Mouse (Mus musculus) neural tube, embryonic 13.5 days (tissue): ENCODE results near the gene Smg6. TPM values are rescaled to one million over a fixed set of nuclear protein-coding genes. Genes with fewer than 3 reads are reported as not detected.
A peak's percentile ranks its signal among the peaks of the same experiment; 100 is the strongest.
"Not testable (repeated sequence)": the region's sequence is repeated elsewhere in the genome, so short reads cannot be mapped to it uniquely, and the experiment has no call there.

ENCODE experiments used
- ATAC-seq: fragments of 200-750 bp; cut with Nextera tagmentation; 2 replicates; pipeline ENCODE4 v1.8.0; 2017; ENCODE audit warnings: low read depth, mild to moderate bottlenecking, moderate TSS enrichment, moderate library complexity
- H3K27ac ChIP-seq: fragments of 300-500 bp; sonication (generic); replicated peaks from 2 replicates; pipeline ENCODE4 v1.5.1; 2015; ENCODE audit warnings: moderate library complexity, mild to moderate bottlenecking, inconsistent platforms
- H3K27me3 ChIP-seq: fragments of 300-500 bp; sonication (generic); 2 replicates; pipeline ENCODE4 v1.6.1; 2015; ENCODE audit warnings: mild to moderate bottlenecking, inconsistent platforms
- H3K36me3 ChIP-seq: fragments of 300-500 bp; sonication (generic); 2 replicates; pipeline ENCODE4 v1.6.1; 2015; ENCODE audit warnings: mild to moderate bottlenecking, inconsistent platforms
- H3K4me1 ChIP-seq: fragments of 300-500 bp; sonication (generic); replicated peaks from 2 replicates; pipeline ENCODE4 v1.6.1; 2015; ENCODE audit warnings: inconsistent platforms
- H3K4me2 ChIP-seq: fragments of 300-500 bp; sonication (generic); 2 replicates; pipeline ENCODE4 v1.6.1; 2015; ENCODE audit warnings: inconsistent platforms, mild to moderate bottlenecking, moderate library complexity
- H3K4me3 ChIP-seq: fragments of 300-500 bp; sonication (generic); 2 replicates; pipeline ENCODE4 v1.5.1; 2015; ENCODE audit warnings: mild to moderate bottlenecking, inconsistent platforms
- H3K9ac ChIP-seq: fragments of 300-500 bp; sonication (generic); 2 replicates; pipeline ENCODE4 v1.6.1; 2015; ENCODE audit warnings: moderate library complexity, mild to moderate bottlenecking, inconsistent platforms
- H3K9me3 ChIP-seq: fragments of 300-500 bp; sonication (generic); 2 replicates; pipeline ENCODE4 v1.6.1; 2016; ENCODE audit warnings: inconsistent platforms
- WGBS: fragments of 180-500 bp; shearing (Covaris S2); methylation state at CpG from one replicate; pipeline ENCODE4 v1.1.7; 2015; 5-methylcytosine and 5-hydroxymethylcytosine counted together
- polyA plus RNA-seq: library from polyadenylated mRNA; unstranded; fragments of >200 nt; fragmentation: Nextera tagmentation; extraction: Ambion mirVana; gene quantifications from 2 replicates; pipeline ENCODE4 v1.2.1, GENCODE M21; 2015

The Smg6 gene
- polyA plus RNA-seq, 1 experiment from 2014 or later = 17.4 TPM

DNA sequence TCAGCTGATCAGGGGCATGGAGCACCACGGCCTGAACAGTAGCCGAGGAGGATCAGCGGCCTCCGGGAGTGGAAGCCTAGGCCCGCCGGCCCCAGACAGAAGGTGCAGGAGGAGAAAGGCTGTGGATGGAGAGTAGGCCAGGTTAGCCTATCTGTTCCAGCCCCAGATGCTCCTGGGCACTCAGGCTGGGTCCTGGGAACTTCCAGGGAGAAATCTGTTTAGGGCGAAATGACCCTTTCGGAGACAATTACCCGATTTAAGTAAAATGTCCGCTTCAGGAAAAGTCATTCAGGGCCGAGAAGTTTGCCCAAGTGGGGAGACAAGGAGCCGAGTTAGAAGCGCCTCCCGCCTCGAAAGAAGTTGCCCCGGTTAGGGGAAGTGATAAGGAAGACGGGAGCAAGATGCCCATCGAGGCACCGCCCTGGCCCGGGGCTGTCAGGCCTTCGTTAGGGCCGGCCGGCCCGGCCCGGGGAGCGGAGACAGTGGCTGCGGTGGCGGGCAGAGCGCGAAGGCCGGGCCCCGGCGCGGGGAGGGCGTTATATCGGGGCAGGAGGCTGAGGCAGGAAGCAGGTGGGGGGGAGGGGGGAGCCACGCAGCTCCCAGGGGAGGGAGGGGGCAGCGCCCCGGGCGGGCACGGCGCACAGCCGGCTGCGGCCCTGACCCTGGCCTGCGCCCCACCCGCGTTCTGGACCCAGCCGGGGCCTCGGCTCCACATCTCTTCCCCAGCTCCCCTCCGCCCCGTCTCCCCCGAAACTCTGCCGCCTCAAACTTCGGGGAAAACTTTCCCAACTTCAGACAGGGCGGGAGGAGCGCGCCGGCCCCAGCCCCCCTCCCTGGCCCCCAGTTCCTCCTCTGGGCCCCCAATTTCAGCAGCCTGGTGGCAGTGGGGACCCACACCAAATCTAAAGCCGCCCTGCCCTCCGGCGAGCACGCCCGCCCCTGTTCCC is 242.3 kb downstream of the Smg6 start:
- H3K9me3 ChIP-seq = no peaks in the 10 kb centered on the region
- H3K4me2 ChIP-seq = peak overlapping the region; percentile 91
- no peak for ATAC-seq
- peak overlapping the region; percentile 50 for H3K4me3 ChIP-seq
- H3K27me3 ChIP-seq = peaks cover 93% of the 10 kb centered on the region
- H3K4me1 ChIP-seq = peaks cover 83% of the 10 kb centered on the region
- peak overlapping the region; percentile 54; the same call in 1 of the 2 replicates for H3K27ac ChIP-seq
- H3K36me3 ChIP-seq = peaks cover 12% of the 10 kb centered on the region
- H3K9ac ChIP-seq = peak overlapping the region; percentile 75
- 2% methylated on average over 60 of the region's 63 CpGs for WGBS

DNA sequence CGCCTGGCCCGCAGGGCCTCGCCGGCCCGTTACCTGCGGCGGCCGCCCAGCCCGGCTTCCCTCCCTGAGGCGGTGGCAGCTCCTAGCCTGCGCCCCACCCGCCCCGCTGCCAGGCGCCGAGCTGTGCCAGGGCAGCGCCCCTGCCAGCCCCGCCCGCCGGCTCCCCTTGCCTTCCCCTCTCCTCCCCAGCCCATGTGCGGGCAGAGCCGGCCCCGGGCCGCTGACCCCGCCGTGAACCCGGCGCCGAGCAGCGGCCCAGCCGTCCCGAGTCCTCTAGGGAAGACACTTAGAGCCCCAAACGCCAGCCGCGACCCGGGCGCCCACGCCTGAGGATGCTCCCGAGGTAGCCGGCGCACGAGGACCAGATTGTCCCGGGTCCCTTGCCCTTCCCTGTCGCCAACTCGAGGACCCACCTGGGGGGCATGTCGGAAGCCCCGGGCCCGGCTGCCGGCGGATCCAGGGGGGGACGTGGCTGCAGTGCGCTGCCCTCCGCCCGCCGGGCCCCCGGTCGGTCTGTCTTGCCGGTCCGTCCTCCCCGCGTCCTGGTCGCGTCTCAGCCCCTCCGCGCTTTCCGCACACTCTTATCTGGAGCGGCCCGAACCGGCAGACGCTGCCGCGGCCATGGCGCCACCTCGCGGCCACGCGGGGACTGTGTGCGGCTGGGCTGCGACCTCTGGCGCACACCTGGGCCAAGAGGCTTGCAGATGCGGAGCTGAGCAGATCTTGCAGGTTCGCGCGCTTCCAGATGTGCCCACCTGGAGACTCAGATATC is 243.2 kb downstream of the Smg6 start:
- H3K4me2 ChIP-seq = peak overlapping the region; percentile 91
- H3K9ac ChIP-seq = peak overlapping the region; percentile 75
- ATAC-seq = peak; percentile 15; the same call in 1 of the 2 replicates
- peak overlapping the region; percentile 50 for H3K4me3 ChIP-seq
- peaks cover 3% of the 10 kb centered on the region for H3K36me3 ChIP-seq
- WGBS = under 1% methylated on average over 79 of the region's 83 CpGs
- H3K4me1 ChIP-seq = peaks cover 87% of the 10 kb centered on the region
- peak overlapping the region; percentile 54; the same call in 1 of the 2 replicates for H3K27ac ChIP-seq
- no peaks in the 10 kb centered on the region for H3K9me3 ChIP-seq
- peaks cover 85% of the 10 kb centered on the region for H3K27me3 ChIP-seq

- peaks cover 77% of the 10 kb centered on the region for H3K27me3 ChIP-seq
- peak within 1 kb of the TSS; percentile 75 for H3K9ac ChIP-seq
- H3K4me2 ChIP-seq = peak within 1 kb of the TSS; percentile 91
- 0 out of 2 replicates have a peak, but pooled peaks have one; percentile 2 for ATAC-seq
- peak within 1 kb of the TSS; percentile 50 for H3K4me3 ChIP-seq
- peak within 1 kb of the TSS; percentile 62 for H3K27ac ChIP-seq
- H3K4me1 ChIP-seq = peaks cover 92% of the 10 kb centered on the region
- H3K9me3 ChIP-seq = no peaks in the 10 kb centered on the region
- 3% methylated on average over 23 of the region's 23 CpGs for WGBS
- no peaks in the 10 kb centered on the region for H3K36me3 ChIP-seq
These were observed 243.9 kb downstream of the Smg6 start, which contains the start of gene Hic1 for GRCm38 (mm10) chr11:75169405-75170080. Gene Hic1 (minus strand): TSS chr11:75169519.

- ATAC-seq = peak; percentile 62
- Histone ChIP-seq H3K4me3 (peak overlapping the region; percentile 50), H3K4me2 (peak overlapping the region; percentile 91), H3K9me3 (no peaks in the 10 kb centered on the region), H3K36me3 (no peaks in the 10 kb centered on the region), H3K27me3 (peaks cover 71% of the 10 kb centered on the region), H3K27ac (peak overlapping the region; percentile 62), H3K9ac (peak overlapping the region; percentile 55), H3K4me1 (peaks cover 87% of the 10 kb centered on the region)
- under 1% methylated on average over 38 of the region's 38 CpGs for WGBS
These were observed 244.6 kb downstream of the Smg6 start for GRCm38 (mm10) chr11:75170136-75170751.

DNA sequence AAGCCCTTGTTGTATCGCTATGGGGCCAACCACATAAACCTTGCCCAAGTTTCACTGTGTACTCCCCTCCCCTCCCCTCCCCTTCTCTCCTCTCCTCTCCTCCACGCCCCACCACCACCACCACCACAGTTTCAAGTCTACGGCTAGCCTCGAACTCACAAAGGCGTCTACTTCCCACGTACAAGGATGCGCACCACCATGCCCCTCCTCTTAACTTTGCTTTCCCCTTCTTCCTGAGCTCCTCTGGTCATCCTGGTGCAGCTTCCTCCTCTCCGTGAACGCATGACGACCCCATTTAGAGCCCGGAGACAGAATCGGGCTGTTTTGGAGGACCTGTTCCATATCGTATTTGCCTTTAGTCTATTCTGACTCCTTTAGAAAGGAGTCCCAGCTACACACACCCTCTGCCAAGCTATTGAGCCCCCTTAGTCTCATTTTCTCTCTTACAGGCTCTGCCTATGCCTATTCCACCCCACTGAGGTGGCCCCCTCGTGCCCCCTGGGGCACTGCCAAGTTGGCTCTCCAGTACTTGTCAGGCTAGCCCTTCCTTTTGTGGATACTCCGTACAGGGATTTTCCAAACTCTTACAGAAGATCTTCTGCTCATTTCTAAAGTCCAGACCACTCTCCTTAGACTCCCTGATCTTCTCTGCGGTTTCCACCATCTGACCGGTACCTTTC is 245.7 kb downstream of the Smg6 start:
- Histone ChIP-seq H3K4me2 (peak overlapping the region; percentile 91), H3K9me3 (no peaks in the 10 kb centered on the region), H3K4me3 (peak overlapping the region; percentile 69), H3K27ac (no peak overlapping the region), H3K36me3 (peaks cover 6% of the 10 kb centered on the region; the same call in 1 of the 2 replicates), H3K9ac (no peak overlapping the region), H3K27me3 (peaks cover 67% of the 10 kb centered on the region), H3K4me1 (peaks cover 76% of the 10 kb centered on the region)
- 8% methylated on average over 17 of the region's 17 CpGs for WGBS
- ATAC-seq = no peak

DNA sequence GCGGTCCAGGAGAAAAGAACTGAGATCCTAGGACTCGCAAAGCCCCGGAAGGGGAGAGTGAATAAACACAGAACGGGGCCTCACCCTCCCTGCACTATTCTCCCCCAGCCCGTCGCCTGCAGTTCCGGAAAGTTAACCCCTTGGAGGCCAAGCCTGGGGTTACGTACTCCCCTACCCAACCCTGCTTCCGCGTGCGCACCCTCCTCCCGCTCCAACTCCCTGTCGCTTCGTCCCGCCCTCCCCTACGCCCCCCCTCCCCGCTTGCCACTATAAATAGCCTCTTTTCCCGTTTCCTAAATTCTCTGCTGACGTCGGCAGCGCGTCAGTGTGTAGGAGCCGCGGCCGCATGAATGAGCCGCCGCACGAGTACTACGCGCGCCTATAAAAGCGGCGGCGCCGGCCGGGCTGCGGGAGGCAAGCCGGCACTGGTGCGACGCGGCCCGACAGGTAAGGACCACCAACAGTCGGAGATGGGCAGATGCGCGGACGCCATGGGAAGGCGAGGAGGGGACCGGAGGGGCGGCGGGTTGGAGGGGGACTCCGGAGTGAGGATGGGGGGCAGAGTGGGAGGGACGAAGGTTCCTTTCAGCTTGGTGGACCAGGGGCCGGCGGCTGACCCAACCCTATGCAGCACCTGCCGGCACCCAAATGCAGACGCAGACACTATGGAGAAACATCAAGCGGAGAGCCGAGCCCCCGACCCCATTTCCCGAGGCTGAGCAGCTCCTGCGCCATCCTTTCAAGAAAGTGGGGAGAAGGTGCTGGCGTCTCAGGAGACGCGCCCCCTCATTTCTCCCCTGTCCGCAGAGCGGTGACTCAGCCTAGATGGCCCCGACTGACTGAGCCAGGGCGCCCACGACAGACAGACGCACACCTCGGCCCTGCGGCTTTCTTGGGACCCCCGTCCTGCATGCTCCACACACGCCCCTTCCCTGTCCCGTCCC is 246.8 kb downstream of the Smg6 start:
- H3K27me3 ChIP-seq = peaks cover 56% of the 10 kb centered on the region
- H3K27ac ChIP-seq = peak overlapping the region; percentile 89
- peaks cover 65% of the 10 kb centered on the region for H3K4me1 ChIP-seq
- peak overlapping the region; percentile 69 for H3K4me3 ChIP-seq
- peak overlapping the region; percentile 91 for H3K4me2 ChIP-seq
- WGBS = under 1% methylated on average over 75 of the region's 75 CpGs
- H3K36me3 ChIP-seq = peaks cover 16% of the 10 kb centered on the region
- H3K9ac ChIP-seq = peak overlapping the region; percentile 74
- ATAC-seq = no peak; the same call in 1 of the 2 replicates
- no peaks in the 10 kb centered on the region for H3K9me3 ChIP-seq

- H3K36me3 ChIP-seq = peaks cover 20% of the 10 kb centered on the region
- H3K4me2 ChIP-seq = peak overlapping the region; percentile 91
- WGBS = under 1% methylated on average over 61 of the region's 71 CpGs
- H3K9me3 ChIP-seq = no peaks in the 10 kb centered on the region
- H3K27ac ChIP-seq = peak overlapping the region; percentile 89
- peaks cover 65% of the 10 kb centered on the region for H3K4me1 ChIP-seq
- ATAC-seq = peak; percentile 61
- H3K27me3 ChIP-seq = peaks cover 48% of the 10 kb centered on the region
- peak overlapping the region; percentile 74 for H3K9ac ChIP-seq
- H3K4me3 ChIP-seq = peak overlapping the region; percentile 69
These were observed 247.6 kb downstream of the Smg6 start for GRCm38 (mm10) chr11:75173095-75173798.

DNA sequence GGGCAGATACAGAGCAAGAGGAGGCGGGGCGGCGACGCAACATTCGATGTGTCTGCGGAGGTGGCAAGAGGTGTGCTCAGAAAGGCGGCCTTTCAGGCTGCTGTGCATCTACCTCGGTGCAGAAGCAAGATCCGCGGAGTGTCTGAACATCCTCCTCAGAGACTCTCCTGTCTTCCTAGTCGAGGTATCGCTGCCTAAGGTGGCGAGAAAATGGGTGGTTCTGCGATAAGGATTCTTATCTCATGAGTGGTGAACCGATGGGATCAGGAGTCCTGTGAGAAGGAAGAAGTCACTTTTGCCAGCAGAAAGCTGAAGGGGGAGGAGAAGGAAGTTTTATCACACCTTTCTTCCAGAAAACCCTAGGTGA is 248.2 kb downstream of the Smg6 start:
- no peak for ATAC-seq
- peak overlapping the region; percentile 89 for H3K27ac ChIP-seq
- H3K4me1 ChIP-seq = peaks cover 61% of the 10 kb centered on the region
- no peaks in the 10 kb centered on the region for H3K9me3 ChIP-seq
- peaks cover 20% of the 10 kb centered on the region for H3K36me3 ChIP-seq
- peak overlapping the region; percentile 91 for H3K4me2 ChIP-seq
- H3K9ac ChIP-seq = peak overlapping the region; percentile 74
- H3K4me3 ChIP-seq = peak overlapping the region; percentile 69
- peaks cover 42% of the 10 kb centered on the region for H3K27me3 ChIP-seq
- WGBS = 3% methylated on average over 15 of the region's 15 CpGs

- not testable (repeated sequence) for ATAC-seq, H3K9ac ChIP-seq, H3K4me3 ChIP-seq, H3K27ac ChIP-seq, H3K9me3 ChIP-seq
- peaks cover 34% of the 10 kb centered on the region for H3K27me3 ChIP-seq
- H3K36me3 ChIP-seq = peaks cover 20% of the 10 kb centered on the region
- H3K4me2 ChIP-seq = peak overlapping the region; percentile 91; the same call in 1 of the 2 replicates
- peaks cover 59% of the 10 kb centered on the region for H3K4me1 ChIP-seq
- 66% methylated on average over 6 of the region's 6 CpGs for WGBS
These were observed 249.0 kb downstream of the Smg6 start for GRCm38 (mm10) chr11:75174574-75174973.
